Mouse (Mus musculus): Measurements from ENCODE around the gene Dnah10. TPM values are rescaled to one million over a fixed set of nuclear protein-coding genes. Genes with fewer than 3 reads are reported as not detected.
"Not testable (repeated sequence)": the region's sequence is repeated elsewhere in the genome, so short reads cannot be mapped to it uniquely, and the experiment has no call there.

Dnah10 gene
- polyA plus RNA-seq, 1 experiment from 2014 or later: 0.03 TPM

DNA sequence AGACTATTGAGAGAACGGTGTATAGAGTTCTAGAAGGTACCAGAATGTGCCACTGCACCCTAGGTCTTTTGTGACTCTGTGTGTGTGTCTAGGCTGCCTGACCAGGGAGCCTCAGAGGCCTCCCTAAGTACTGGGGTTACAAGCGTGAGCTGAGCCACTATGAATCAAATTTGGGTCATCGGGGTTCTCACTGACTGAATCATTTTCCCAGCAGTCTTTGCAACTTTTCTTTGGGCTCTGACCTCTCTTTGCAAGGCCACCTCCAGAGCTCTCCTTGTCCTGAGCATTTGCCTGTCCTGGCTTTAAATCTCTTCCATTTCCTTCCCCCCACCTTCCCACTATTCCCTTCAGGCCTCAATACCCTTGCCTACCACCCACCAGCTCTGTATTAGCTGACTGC lies 19.0 kb downstream of the Dnah10 start:
- DNase-seq (ENCODE audit: low spot score) (no peak), ATAC-seq (ENCODE audit: insufficient read depth, low FRiP score, low TSS enrichment) (no peak)
- 88% methylated on average over 3 of the region's 3 CpGs for WGBS

GRCm38 (mm10) chr5:124746220-124746619 lies 21.3 kb downstream of the Dnah10 start:
- Histone ChIP-seq H3K4me3 (ENCODE audit: low read depth, low read length) (no peak overlapping the region), H3K4me1 (ENCODE audit: control insufficient read depth, insufficient read depth, low read length) (no peaks in the 10 kb centered on the region), H3K4me2 (ENCODE audit: low read depth) (no peak overlapping the region), H3K9me3 (ENCODE audit: control insufficient read depth, low read length) (0 out of 2 replicates have a peak, but pooled peaks cover 3% of the 10 kb centered on the region), H3K36me3 (ENCODE audit: control insufficient read depth, insufficient read depth, low read length) (no peaks in the 10 kb centered on the region), H3K9ac (ENCODE audit: low read length) (no peak overlapping the region), H3K27me3 (ENCODE audit: control insufficient read depth, insufficient read depth, low read length) (no peaks in the 10 kb centered on the region), H3K27ac (ENCODE audit: low read depth, low read length) (no peak overlapping the region)
- ATAC-seq (ENCODE audit: insufficient read depth, low FRiP score, low TSS enrichment) (no peak), DNase-seq (ENCODE audit: low spot score) (no peak)
- 92% methylated on average over 15 of the region's 15 CpGs for WGBS

More for the DNA sequence above, 19.0 kb downstream of the Dnah10 start:
- no peak overlapping the region for H3K27ac ChIP-seq (ENCODE audit: low read depth, low read length)
- no peaks in the 10 kb centered on the region for H3K4me1 ChIP-seq (ENCODE audit: control insufficient read depth, insufficient read depth, low read length)
- H3K27me3 ChIP-seq (ENCODE audit: control insufficient read depth, insufficient read depth, low read length): no peaks in the 10 kb centered on the region
- no peak overlapping the region for H3K4me2 ChIP-seq (ENCODE audit: low read depth)
- H3K4me3 ChIP-seq (ENCODE audit: low read depth, low read length): no peak overlapping the region
- 0 out of 2 replicates have a peak, but pooled peaks cover 3% of the 10 kb centered on the region for H3K9me3 ChIP-seq (ENCODE audit: control insufficient read depth, low read length)
- no peaks in the 10 kb centered on the region for H3K36me3 ChIP-seq (ENCODE audit: control insufficient read depth, insufficient read depth, low read length)
- no peak overlapping the region for H3K9ac ChIP-seq (ENCODE audit: low read length)

GRCm38 (mm10) chr5:124748296-124748695 lies 23.4 kb downstream of the Dnah10 start:
- H3K36me3 ChIP-seq (ENCODE audit: control insufficient read depth, insufficient read depth, low read length): no peaks in the 10 kb centered on the region
- DNase-seq (ENCODE audit: low spot score) (no peak), ATAC-seq (ENCODE audit: insufficient read depth, low FRiP score, low TSS enrichment) (no peak)
- no peak overlapping the region for H3K9ac ChIP-seq (ENCODE audit: low read length)
- H3K4me1 ChIP-seq (ENCODE audit: control insufficient read depth, insufficient read depth, low read length): no peaks in the 10 kb centered on the region
- H3K4me2 ChIP-seq (ENCODE audit: low read depth): no peak overlapping the region
- H3K27ac ChIP-seq (ENCODE audit: low read depth, low read length): no peak overlapping the region
- no peaks in the 10 kb centered on the region for H3K27me3 ChIP-seq (ENCODE audit: control insufficient read depth, insufficient read depth, low read length)
- no peak overlapping the region for H3K4me3 ChIP-seq (ENCODE audit: low read depth, low read length)
- 84% methylated on average over 18 of the region's 18 CpGs for WGBS
- H3K9me3 ChIP-seq (ENCODE audit: control insufficient read depth, low read length): no peaks in the 10 kb centered on the region

DNA sequence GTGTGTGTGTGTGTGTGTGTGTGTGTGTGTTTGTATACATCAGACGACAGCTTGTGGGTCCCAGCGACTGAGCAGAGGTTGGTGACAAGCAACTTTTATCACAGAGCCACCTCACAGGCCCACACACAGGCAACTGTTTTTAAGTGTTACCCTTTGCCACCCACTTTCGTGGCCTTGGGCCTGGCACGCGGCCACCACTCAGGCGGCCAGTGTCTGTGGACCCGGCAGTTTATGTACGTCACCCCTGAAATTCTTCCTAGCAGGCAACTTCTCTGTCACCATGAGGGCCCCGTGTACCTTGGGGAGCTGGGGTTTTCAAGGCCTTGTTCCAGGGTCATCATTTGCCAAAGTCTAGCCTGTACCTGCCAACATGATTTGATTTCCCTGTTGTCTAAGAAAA lies 26.8 kb downstream of the Dnah10 start:
- H3K4me2 ChIP-seq (ENCODE audit: low read depth): no peak overlapping the region
- no peak overlapping the region for H3K9ac ChIP-seq (ENCODE audit: low read length)
- H3K27me3 ChIP-seq (ENCODE audit: control insufficient read depth, insufficient read depth, low read length): no peaks in the 10 kb centered on the region
- H3K9me3 ChIP-seq (ENCODE audit: control insufficient read depth, low read length): peaks cover 3% of the 10 kb centered on the region; the same call in 1 of the 2 replicates
- H3K27ac ChIP-seq (ENCODE audit: low read depth, low read length): no peak overlapping the region
- no peak for DNase-seq (ENCODE audit: low spot score)
- no peak for ATAC-seq (ENCODE audit: insufficient read depth, low FRiP score, low TSS enrichment)
- H3K36me3 ChIP-seq (ENCODE audit: control insufficient read depth, insufficient read depth, low read length): no peaks in the 10 kb centered on the region
- H3K4me1 ChIP-seq (ENCODE audit: control insufficient read depth, insufficient read depth, low read length): no peaks in the 10 kb centered on the region
- H3K4me3 ChIP-seq (ENCODE audit: low read depth, low read length): no peak overlapping the region
- 86% methylated on average over 9 of the region's 9 CpGs for WGBS

- H3K4me1 ChIP-seq (ENCODE audit: control insufficient read depth, insufficient read depth, low read length): no peaks in the 10 kb centered on the region
- H3K27me3 ChIP-seq (ENCODE audit: control insufficient read depth, insufficient read depth, low read length): no peaks in the 10 kb centered on the region
- no peak overlapping the region for H3K4me3 ChIP-seq (ENCODE audit: low read depth, low read length)
- no peak for ATAC-seq (ENCODE audit: insufficient read depth, low FRiP score, low TSS enrichment)
- no peaks in the 10 kb centered on the region for H3K9me3 ChIP-seq (ENCODE audit: control insufficient read depth, low read length)
- H3K27ac ChIP-seq (ENCODE audit: low read depth, low read length): no peak overlapping the region
- H3K9ac ChIP-seq (ENCODE audit: low read length): no peak overlapping the region
- no peak for DNase-seq (ENCODE audit: low spot score)
- H3K4me2 ChIP-seq (ENCODE audit: low read depth): no peak overlapping the region
- 65% methylated on average over 18 of the region's 18 CpGs for WGBS
- H3K36me3 ChIP-seq (ENCODE audit: control insufficient read depth, insufficient read depth, low read length): no peaks in the 10 kb centered on the region
These were observed 36.1 kb downstream of the Dnah10 start for GRCm38 (mm10) chr5:124761011-124761410.

- H3K27me3 ChIP-seq (ENCODE audit: control insufficient read depth, insufficient read depth, low read length): no peaks in the 10 kb centered on the region
- H3K9ac ChIP-seq (ENCODE audit: low read length): no peak overlapping the region
- no peaks in the 10 kb centered on the region for H3K9me3 ChIP-seq (ENCODE audit: control insufficient read depth, low read length)
- WGBS: 87% methylated on average over 1 of the region's 1 CpGs
- no peak overlapping the region for H3K4me3 ChIP-seq (ENCODE audit: low read depth, low read length)
- H3K4me1 ChIP-seq (ENCODE audit: control insufficient read depth, insufficient read depth, low read length): no peaks in the 10 kb centered on the region
- H3K4me2 ChIP-seq (ENCODE audit: low read depth): no peak overlapping the region
- no peak overlapping the region for H3K27ac ChIP-seq (ENCODE audit: low read depth, low read length)
- ATAC-seq (ENCODE audit: insufficient read depth, low FRiP score, low TSS enrichment) (no peak), DNase-seq (ENCODE audit: low spot score) (no peak)
- H3K36me3 ChIP-seq (ENCODE audit: control insufficient read depth, insufficient read depth, low read length): no peaks in the 10 kb centered on the region
These were observed 36.9 kb downstream of the Dnah10 start for GRCm38 (mm10) chr5:124761787-124762186.

DNA sequence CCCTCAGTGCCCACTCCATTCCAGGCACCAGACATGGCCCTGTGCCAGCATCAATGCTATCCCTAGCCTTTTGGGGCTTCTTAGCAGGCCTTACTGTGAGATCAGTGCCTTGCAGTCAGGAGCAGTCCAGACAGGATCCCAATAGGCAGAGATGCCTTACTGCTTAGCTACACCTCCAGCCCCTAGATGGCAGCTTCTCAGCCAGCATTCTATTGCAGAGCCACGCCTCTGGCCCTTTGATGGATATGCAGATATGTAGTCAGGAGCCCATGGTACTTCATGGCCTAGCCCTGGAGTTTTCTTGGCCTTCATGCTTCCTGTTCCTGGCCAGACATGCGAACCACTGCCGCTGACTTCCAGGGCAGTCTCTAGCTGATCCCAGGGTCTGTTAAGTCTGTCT lies 49.7 kb downstream of the Dnah10 start:
- DNase-seq (ENCODE audit: low spot score): no peak
- H3K27me3 ChIP-seq (ENCODE audit: control insufficient read depth, insufficient read depth, low read length): no peaks in the 10 kb centered on the region
- 76% methylated on average over 3 of the region's 3 CpGs for WGBS

DNA sequence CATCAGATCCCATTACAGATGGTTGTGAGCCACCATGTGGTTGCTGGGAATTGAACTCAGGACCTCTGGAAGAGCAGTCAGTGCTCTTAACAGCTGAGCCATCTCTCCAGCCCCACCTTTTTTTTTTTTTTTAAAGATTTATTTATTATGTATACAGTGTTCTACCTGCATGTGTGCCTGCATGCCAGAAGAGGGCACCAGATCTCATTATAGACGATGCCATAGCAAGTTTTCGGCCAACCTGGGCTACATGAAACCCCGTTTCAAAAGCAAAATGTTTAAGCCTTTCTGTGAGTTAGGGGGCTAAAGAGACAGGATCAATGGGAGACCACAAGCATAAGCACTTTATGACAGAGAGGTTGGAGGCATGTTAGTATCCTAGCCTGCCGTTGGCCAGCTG lies 51.4 kb downstream of the Dnah10 start:
- H3K27me3 ChIP-seq (ENCODE audit: control insufficient read depth, insufficient read depth, low read length); ATAC-seq (ENCODE audit: insufficient read depth, low FRiP score, low TSS enrichment); H3K4me1 ChIP-seq (ENCODE audit: control insufficient read depth, insufficient read depth, low read length); H3K36me3 ChIP-seq (ENCODE audit: control insufficient read depth, insufficient read depth, low read length); H3K27ac ChIP-seq (ENCODE audit: low read depth, low read length); DNase-seq (ENCODE audit: low spot score); H3K4me3 ChIP-seq (ENCODE audit: low read depth, low read length); H3K4me2 ChIP-seq (ENCODE audit: low read depth); H3K9ac ChIP-seq (ENCODE audit: low read length); H3K9me3 ChIP-seq (ENCODE audit: control insufficient read depth, low read length): not testable (repeated sequence)
- 97% methylated on average over 4 of the region's 4 CpGs for WGBS

More for the DNA sequence above, 49.7 kb downstream of the Dnah10 start:
- no peak overlapping the region for H3K4me2 ChIP-seq (ENCODE audit: low read depth)
- H3K9me3 ChIP-seq (ENCODE audit: control insufficient read depth, low read length): no peaks in the 10 kb centered on the region
- no peaks in the 10 kb centered on the region for H3K4me1 ChIP-seq (ENCODE audit: control insufficient read depth, insufficient read depth, low read length)
- H3K27ac ChIP-seq (ENCODE audit: low read depth, low read length): no peak overlapping the region
- no peak overlapping the region for H3K9ac ChIP-seq (ENCODE audit: low read length)
- no peaks in the 10 kb centered on the region for H3K36me3 ChIP-seq (ENCODE audit: control insufficient read depth, insufficient read depth, low read length)
- no peak overlapping the region for H3K4me3 ChIP-seq (ENCODE audit: low read depth, low read length)
- no peak for ATAC-seq (ENCODE audit: insufficient read depth, low FRiP score, low TSS enrichment)

DNA sequence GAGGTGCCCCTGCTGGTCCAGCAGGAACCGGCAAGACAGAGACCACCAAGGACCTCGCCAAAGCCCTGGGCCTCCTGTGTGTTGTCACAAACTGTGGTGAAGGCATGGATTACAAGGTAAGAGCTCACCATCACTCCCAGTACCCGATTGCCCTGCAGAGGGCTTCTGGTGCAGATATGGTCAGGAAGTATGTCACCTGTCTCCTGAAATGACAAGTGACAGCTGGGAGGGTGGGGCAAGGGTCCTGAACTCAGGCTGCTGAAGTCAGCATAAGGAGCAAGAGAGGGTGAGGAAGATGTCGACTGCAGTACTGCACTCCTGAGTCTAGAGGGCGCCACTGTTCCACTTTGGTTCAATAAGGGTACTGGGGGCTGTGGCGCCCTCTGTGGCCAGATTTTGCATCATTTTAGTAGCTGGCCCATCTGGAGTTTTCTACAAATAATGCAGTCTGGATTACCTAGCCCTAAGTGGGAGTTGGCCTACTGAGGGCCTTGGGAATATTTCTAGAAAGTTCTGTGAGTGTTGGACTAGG lies 52.4 kb downstream of the Dnah10 start:
- 60% methylated on average over 6 of the region's 6 CpGs for WGBS
- no peaks in the 10 kb centered on the region for H3K27me3 ChIP-seq (ENCODE audit: control insufficient read depth, insufficient read depth, low read length)
- no peaks in the 10 kb centered on the region for H3K36me3 ChIP-seq (ENCODE audit: control insufficient read depth, insufficient read depth, low read length)
- ATAC-seq (ENCODE audit: insufficient read depth, low FRiP score, low TSS enrichment): no peak
- no peaks in the 10 kb centered on the region for H3K4me1 ChIP-seq (ENCODE audit: control insufficient read depth, insufficient read depth, low read length)
- H3K4me3 ChIP-seq (ENCODE audit: low read depth, low read length): no peak overlapping the region
- no peak overlapping the region for H3K27ac ChIP-seq (ENCODE audit: low read depth, low read length)
- H3K4me2 ChIP-seq (ENCODE audit: low read depth): no peak overlapping the region
- H3K9me3 ChIP-seq (ENCODE audit: control insufficient read depth, low read length): no peaks in the 10 kb centered on the region
- no peak overlapping the region for H3K9ac ChIP-seq (ENCODE audit: low read length)
- peak; percentile 40 for DNase-seq (ENCODE audit: low spot score)
